Mouse (Mus musculus): ENCODE measurements around the gene Cdkal1.

GRCm38 (mm10) chr13:29599646-29600045, 255.8 kb downstream of the Cdkal1 start:
- TF ChIP-seq POLR2A (IDR thresholded peaks at IDR 0.05; ENCODE audit: low read depth, low read length) (no peak), CTCF (IDR thresholded peaks at IDR 0.05; ENCODE audit: extremely low read depth, insufficient read length, insufficient replicate concordance, low read depth, low read length) (no peak)

Measured in small intestine, adult 2 months (tissue).